Mouse (Mus musculus): ENCODE data around the gene 4930432M17Rik.

The 4930432M17Rik gene

DNA sequence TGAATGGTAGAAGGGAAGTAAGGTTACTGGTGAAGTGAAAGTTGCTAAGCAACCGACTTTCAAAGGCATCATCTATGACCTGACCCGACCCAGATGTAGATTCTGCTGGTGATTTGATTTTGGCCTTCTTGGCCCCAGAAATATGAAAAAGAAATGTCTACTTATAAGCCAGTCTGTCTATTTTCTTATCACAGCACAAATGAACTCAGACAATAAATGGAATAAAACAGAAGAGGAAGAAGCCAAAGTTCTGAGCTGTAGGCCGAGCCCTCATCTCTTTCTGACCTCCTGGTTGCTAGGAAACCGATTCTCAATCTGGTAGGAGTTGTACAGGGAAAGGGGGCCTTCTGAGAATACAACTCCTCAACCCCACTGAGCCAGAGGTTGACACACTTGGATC is at the start of gene 4930432M17Rik:
TSS of gene 4930432M17Rik (plus strand) at position 301 of the 400 bp plus-strand sequence.
- no peak for DNase-seq (ENCODE audit: low read depth, low spot score)

DNA sequence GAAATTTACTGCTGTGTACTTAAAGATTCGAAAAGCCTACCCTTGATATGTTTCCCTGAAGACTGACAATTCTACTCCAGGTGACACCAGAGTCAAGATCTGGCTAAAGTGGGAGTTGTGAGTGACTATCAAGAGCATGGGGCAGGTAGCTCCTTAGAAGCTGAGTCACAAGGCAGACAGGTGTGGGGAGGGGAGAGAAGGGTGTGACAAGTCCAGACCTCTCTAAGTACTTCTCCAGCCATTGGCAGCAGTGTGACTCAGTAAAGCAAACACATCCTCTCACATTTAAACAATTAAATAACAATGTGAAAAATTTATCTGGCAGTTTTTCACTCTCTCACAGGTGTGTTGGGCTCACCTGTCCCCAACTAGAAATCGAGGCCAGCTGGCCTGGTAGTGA is 44.9 kb upstream of the 4930432M17Rik start:
- DNase-seq (ENCODE audit: low read depth, low spot score), result no peak

DNA sequence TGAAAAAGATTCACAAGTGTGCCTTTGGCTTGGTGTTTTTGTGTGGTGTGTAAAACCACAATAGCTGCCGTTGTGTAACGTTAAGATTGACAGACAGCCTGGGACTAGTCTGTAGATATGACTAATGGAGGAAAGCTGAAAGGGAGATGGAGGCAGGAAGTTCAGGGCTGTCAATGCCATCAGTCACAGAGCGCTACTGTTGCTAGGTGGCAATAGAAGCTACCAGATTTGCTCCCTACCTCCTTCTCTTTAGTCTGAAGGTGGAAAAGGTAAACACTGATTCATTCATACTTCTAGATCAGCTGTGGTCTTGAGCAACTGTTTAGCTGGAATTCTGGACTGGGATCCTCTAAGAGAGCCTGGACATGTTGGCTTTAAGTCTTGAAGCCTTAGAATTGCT is 44.3 kb upstream of the 4930432M17Rik start:
- DNase-seq (ENCODE audit: low read depth, low spot score), result no peak

- DNase-seq (ENCODE audit: low read depth, low spot score), result no peak
Measured at GRCm38 (mm10) chr3:121628245-121628644, 42.3 kb upstream of the 4930432M17Rik start.

DNA sequence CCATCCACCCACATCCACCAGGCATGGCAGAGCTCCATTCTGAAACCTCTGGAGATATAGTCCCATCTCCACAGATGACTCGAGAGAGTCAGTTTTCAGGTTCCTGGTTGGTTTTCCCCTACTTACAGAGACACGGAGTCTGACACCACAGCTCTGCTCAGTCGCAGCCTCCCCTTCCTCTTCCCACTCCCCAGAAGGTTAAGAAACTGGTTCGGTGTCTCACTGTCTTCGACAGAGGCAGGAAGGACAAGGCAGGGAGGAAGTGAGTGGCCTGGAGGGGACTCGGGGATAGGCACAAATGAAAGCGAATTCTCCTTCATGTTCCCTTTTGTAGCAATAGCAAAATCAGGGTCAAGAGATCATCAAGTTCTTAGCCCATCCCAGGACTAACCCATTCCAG is 39.9 kb upstream of the 4930432M17Rik start:
- no peak for DNase-seq (ENCODE audit: low read depth, low spot score)

DNA sequence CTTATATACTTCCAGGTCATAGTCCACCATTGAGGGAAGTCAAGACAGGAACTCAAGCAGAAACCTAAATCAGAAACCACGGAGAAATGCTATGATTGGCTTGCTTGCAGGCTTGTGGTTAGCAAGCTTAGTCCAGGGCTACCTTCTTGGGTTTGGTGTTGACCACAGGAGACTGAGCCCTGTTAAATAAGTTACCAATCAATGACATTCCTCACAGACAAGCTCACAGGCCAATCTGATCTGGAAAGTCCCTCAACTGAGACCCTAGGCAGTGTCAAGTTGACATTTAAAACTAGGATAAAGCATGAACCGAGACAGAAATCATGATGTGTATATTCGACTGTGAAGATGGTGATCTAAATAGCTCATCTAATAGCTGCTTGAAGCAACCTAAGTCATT is 35.6 kb upstream of the 4930432M17Rik start:
- DNase-seq (ENCODE audit: low read depth, low spot score), result no peak

- no peak for DNase-seq (ENCODE audit: low read depth, low spot score)
Measured at GRCm38 (mm10) chr3:121635505-121635904, 35.1 kb upstream of the 4930432M17Rik start.

- no peak for DNase-seq (ENCODE audit: low read depth, low spot score)
Measured at GRCm38 (mm10) chr3:121636315-121636714, 34.2 kb upstream of the 4930432M17Rik start.

DNA sequence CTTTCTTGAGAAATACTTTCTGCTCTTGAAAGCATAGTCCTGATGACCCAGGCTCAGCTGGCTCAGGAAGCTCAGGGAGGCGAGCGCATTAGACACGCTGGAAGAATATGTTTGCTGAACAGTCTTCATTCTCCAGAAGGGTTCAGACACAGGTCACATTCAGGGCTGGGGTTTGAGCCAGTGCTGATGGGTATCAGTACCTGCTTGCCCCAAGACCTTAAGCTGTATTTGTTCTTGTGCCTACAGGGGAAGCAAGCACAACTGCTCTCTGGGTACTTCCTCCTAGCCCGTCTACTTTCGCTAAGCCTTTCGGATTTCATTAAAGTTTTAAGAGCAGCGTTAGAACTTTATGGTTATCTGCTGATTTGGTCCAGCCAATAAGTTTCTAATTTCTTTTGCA is 33.8 kb upstream of the 4930432M17Rik start:
- DNase-seq (ENCODE audit: low read depth, low spot score), result no peak

- DNase-seq (ENCODE audit: low read depth, low spot score), result no peak
Measured at GRCm38 (mm10) chr3:121637792-121638191, 32.8 kb upstream of the 4930432M17Rik start.

GRCm38 (mm10) chr3:121638241-121638640 is 32.3 kb upstream of the 4930432M17Rik start:
- DNase-seq (ENCODE audit: low read depth, low spot score), result no peak

GRCm38 (mm10) chr3:121640611-121641010 is 30.0 kb upstream of the 4930432M17Rik start:
- DNase-seq (ENCODE audit: low read depth, low spot score), result no peak

GRCm38 (mm10) chr3:121643236-121643635 is 27.3 kb upstream of the 4930432M17Rik start:
- no peak for DNase-seq (ENCODE audit: low read depth, low spot score)

GRCm38 (mm10) chr3:121645447-121645846 is 25.1 kb upstream of the 4930432M17Rik start:
- DNase-seq (ENCODE audit: low read depth, low spot score), result no peak

DNA sequence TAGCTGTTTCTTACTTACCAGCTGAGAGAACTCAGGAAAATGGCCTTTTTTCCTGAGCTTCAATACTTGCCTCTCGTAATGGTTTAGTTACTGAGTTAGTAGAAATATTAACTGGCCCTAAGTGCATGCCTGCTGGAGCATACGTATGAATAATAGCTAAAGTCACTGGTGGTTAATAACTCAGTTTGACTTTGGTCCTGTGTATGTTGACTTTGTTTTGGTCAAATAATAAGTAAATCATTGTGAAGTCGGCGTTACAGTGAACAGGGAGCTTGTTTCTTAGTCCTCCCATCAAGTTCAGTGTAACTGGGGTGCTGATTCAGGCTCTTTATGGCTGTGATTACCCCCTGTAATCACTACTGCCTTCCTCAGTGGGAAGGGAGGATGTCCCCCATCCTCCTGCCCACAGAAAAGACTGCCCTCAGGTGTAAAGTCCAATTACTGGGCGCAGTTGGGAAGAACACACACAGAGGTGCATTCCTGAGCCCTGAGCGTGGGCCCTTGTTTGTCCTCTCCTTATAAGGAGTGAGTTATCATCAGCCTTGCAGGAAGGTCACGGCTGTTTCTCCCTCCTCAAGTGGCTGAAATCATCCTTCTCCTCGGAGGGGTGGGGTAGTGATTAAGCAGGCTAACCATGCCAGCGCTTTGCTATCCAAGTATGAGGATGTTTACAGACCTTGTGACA is 24.1 kb upstream of the 4930432M17Rik start:
- no peak for DNase-seq (ENCODE audit: low read depth, low spot score)

DNA sequence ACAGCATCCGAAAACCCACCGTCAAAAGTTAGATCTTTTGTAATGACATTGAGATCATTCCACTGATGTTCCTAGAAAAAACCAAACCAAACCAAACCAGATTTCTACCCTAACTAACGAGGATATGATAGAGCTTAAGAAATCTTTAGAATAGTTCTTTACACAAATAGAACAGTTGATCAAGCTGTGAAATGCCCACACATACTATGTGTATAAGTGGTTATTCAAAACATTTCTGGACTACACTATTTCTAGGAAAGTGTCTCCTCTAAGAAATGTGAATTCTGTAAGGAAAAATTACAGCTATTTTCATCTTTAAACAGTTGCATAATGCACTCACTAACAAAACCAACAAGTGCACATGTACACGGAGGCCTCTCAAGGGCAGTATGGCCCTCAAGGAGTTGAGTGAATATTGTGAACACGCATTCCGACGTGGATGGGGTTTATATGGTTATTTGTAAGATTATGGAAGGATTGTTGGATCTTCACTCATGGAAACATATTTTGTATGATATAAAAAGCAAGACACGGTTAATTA is 22.3 kb upstream of the 4930432M17Rik start:
- no peak for DNase-seq (ENCODE audit: low read depth, low spot score)

DNA sequence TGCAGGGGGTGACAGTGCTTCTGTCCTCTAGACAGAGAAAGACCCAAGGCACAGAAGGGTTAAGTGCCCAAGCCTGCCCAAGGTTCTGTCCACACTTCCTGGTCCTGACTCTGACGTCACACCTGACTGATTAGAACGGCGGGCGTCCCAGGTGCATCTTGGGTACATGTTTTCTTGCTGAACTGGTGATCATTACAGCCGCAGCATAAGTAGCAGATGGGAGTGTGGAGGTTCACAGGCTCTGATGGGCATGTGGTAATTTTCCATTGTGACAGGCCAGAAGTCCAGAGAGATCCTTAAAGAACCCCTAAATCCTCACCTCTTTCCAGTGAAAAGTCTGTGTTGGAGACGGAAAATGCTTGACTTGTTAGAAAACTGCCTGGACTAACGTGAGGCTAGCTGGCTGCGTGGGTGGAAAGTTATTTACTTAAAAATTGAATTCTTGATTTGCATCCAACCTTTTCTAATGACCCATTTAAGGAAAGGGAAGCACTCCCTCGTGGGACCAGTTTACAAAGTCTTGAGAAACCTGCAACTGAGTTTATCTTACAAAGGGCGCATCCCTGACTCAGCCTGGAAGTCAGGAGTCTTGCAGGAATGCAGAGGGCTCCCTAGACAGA is 20.4 kb upstream of the 4930432M17Rik start:
- no peak for DNase-seq (ENCODE audit: low read depth, low spot score)

GRCm38 (mm10) chr3:121651710-121652109 is 18.9 kb upstream of the 4930432M17Rik start:
- DNase-seq (ENCODE audit: low read depth, low spot score), result no peak

DNA sequence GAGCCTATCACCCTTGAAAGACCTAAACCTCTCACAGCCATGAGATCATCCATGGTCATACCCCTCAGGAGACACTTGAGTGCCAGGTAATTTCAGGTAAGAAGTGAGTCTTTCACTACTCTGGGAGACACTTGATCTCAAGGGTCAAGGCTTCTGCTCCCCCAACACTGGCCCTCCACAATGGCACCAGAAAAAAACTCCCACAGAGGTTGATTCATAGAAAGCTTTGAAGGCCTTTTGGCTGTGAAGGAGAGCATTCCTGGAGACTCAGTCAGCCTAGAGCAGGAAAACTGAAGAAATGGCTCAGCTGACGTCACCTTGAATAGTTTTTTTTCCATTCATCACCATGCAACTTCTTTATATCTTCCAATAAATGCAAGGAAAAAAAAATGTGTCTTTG is 18.4 kb upstream of the 4930432M17Rik start:
- DNase-seq (ENCODE audit: low read depth, low spot score), result no peak

DNA sequence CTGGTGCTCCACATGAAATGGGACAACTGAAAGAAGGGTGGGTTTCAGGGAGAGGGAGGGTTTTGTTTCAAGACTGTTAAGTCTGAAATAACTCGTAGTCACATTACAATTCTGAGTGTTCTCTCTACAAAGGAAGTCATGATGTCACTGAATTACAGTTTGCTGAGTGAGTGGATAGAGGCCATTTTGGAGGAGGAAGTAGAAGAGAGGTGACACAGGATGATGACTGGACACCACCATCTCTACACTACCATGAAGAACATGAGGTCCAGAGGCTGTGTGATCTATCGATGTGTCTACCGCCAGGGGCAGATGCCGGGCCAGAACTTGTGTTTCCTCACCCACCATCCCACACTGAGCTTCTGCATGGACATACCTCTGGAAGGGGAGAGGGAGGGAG is 13.6 kb upstream of the 4930432M17Rik start:
- DNase-seq (ENCODE audit: low read depth, low spot score), result no peak

- DNase-seq (ENCODE audit: low read depth, low spot score), result no peak
Measured at GRCm38 (mm10) chr3:121662705-121663469, 7.7 kb upstream of the 4930432M17Rik start.

- no peak for DNase-seq (ENCODE audit: low read depth, low spot score)
Measured at GRCm38 (mm10) chr3:121663470-121663847, 7.1 kb upstream of the 4930432M17Rik start.

Data from c-Kit-negative CD71-positive TER-119-positive erythroid progenitor cells, embryonic 14.5 days (primary cell).